Mouse (Mus musculus): ENCODE measurements around the gene Clk1. TPM values are rescaled to one million over a fixed set of nuclear protein-coding genes. Genes with fewer than 3 reads are reported as not detected.

Clk1 gene
- 174 and 180 TPM in 2 replicates for polyA plus RNA-seq (2015; fragmentation: Nextera tagmentation; extraction: Ambion mirVana)

DNA sequence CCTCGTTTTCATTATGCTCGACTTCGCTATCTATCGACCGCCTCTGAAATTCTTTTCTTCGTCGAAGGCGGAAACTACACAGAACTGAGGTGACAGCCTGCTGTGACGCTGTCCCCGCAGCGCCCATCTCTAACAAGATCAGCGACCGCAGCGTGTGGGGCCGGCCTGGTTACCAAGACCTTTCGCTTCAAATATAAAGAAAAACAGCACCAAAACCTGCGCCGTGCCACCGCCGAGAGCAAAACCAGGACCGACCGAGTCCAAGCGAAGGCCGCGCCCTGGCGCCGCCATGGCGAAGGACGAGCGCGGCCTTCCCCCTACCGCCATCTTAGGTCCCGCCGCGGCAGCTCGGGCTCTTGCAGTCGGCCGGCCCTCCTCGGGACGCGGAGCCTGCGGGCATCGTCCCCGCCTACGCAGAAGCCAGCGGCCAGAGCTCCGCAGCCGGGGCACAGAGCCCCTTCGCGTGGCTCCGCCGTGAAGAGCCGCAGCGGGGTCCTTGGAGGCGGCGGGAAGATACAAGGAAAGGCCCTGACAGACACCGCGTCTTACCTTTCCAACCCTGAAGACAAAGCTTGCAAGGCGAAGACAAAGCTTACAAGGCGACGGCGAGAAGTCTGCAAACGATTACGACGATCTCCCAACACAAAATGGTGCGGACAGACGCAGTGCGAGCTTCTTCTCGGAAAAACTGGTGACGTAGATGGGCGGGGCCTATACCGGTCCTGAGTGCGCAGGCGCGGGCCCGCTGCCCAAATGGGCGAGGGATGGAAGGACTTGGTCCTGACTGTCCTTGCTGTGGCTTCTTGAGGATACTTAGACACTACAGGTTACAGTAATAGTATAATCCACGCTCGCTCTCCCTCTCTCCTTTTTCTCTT, at the start of gene Clk1:
Gene Clk1, minus strand, starts transcription at position 696 of the 878 bp plus-strand sequence.
- H3K9ac ChIP-seq, result peak within 1 kb of the TSS; percentile 100
- H3K4me1 ChIP-seq (replicated peaks), result peaks cover 25% of the 10 kb centered on the region
- ATAC-seq (ENCODE audit: low FRiP score), result peak; percentile 96
- WGBS, result under 1% methylated on average over 79 of the region's 79 CpGs
- no peaks in the 10 kb centered on the region for H3K9me3 ChIP-seq
- H3K4me3 ChIP-seq, result peak within 1 kb of the TSS; percentile 100
- no peaks in the 10 kb centered on the region for H3K27me3 ChIP-seq
- peak within 1 kb of the TSS; percentile 100 for H3K27ac ChIP-seq
- H3K4me2 ChIP-seq, result peak within 1 kb of the TSS; percentile 78
- H3K36me3 ChIP-seq, result peaks cover 23% of the 10 kb centered on the region

DNA sequence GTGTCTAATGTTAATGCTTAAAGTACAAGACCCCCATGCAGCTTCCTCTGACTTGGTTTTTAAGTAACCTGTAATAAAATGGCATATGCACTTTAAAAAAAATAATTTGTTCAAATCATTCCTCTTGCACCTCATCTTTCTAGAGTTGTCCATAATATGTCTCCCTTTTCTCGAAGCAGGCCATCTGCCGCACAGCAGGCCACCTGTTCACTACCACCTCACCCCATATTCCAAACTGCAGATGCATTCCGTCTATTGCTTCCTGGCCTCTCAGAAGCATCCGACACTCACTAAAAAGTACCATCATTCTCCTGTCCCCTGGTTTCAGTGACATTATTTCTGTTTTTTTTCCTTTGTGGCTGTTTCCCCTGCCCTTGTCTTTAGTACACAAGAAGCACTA, 41.7 kb upstream of the Clk1 start:
- 92% methylated on average over 4 of the region's 4 CpGs for WGBS
- no peak overlapping the region for H3K9ac ChIP-seq
- no peak overlapping the region for H3K4me2 ChIP-seq
- H3K4me3 ChIP-seq, result no peak overlapping the region
- no peaks in the 10 kb centered on the region for H3K9me3 ChIP-seq
- no peaks in the 10 kb centered on the region for H3K4me1 ChIP-seq (replicated peaks)
- ATAC-seq (ENCODE audit: low FRiP score), result no peak
- no peaks in the 10 kb centered on the region for H3K27me3 ChIP-seq
- no peak overlapping the region for H3K27ac ChIP-seq
- peaks cover 90% of the 10 kb centered on the region for H3K36me3 ChIP-seq

DNA sequence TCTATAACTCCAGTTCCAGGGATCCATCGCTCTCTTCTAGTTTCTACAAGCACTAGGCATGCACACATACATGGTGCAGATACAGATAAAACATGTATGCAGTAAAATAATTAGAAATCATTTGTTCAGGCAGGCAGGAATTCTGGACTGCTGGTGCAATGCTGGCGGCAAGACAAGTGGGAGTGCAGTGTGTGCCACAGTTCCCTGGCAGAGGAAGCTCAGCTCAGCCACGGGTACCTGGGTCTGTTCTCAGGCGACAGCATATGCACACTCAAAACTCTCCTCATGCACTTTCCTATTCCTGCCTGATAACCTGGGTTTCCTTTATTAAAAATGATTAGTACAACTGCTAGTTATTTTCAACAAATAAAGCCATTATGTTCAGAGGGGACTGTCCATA, 41.2 kb upstream of the Clk1 start:
- no peak for ATAC-seq (ENCODE audit: low FRiP score)
- Histone ChIP-seq H3K27ac (no peak overlapping the region), H3K9ac (no peak overlapping the region), H3K27me3 (no peaks in the 10 kb centered on the region), H3K9me3 (no peaks in the 10 kb centered on the region), H3K4me1 (replicated peaks) (no peaks in the 10 kb centered on the region), H3K4me2 (no peak overlapping the region), H3K4me3 (no peak overlapping the region), H3K36me3 (peaks cover 90% of the 10 kb centered on the region)
- WGBS, result 91% methylated on average over 4 of the region's 4 CpGs

DNA sequence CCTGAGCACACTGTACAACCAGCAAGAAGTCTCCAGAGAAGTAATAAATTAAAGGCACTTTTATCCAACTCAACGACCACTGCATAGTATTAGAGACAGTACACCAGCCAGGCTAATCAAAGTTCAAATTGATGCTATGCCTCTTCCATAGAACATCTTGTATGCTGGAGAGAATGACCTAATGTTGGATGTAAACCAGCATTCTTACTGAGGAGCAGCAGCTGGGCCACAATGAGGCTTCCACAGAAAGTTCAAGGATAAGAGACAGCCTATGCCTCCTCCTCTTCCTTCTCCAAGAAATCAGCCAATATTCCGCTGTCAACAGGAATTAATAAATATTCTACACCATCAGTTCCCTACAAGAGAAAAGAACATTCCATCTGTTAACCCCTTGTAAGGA, 40.1 kb upstream of the Clk1 start:
- H3K4me3 ChIP-seq, result no peak overlapping the region
- no peaks in the 10 kb centered on the region for H3K9me3 ChIP-seq
- H3K4me1 ChIP-seq (replicated peaks), result no peaks in the 10 kb centered on the region
- H3K27ac ChIP-seq, result no peak overlapping the region
- H3K27me3 ChIP-seq, result no peaks in the 10 kb centered on the region
- no peak overlapping the region for H3K4me2 ChIP-seq
- 92% methylated on average over 2 of the region's 2 CpGs for WGBS
- no peak for ATAC-seq (ENCODE audit: low FRiP score)
- H3K9ac ChIP-seq, result no peak overlapping the region
- H3K36me3 ChIP-seq, result peaks cover 89% of the 10 kb centered on the region

DNA sequence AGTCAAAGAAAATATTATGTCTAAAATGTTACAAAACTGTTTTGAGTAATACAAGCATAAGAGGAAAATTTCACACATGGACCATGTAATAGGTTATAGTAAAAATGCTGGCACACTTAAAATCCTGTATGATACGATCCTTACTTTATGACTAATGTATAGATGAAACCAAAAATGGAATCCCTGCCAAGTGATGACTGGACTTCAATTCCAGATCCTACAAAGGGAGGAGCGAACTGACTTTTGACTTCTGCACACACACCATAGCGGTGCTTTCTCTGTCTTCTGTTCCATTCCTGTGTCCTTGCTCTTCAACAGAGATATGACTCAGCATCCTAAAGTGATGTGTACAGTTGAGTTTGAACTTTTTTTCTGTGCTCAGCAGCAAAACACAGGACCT, 36.7 kb upstream of the Clk1 start:
- no peak overlapping the region for H3K4me3 ChIP-seq
- H3K9me3 ChIP-seq, result no peaks in the 10 kb centered on the region
- no peak for ATAC-seq (ENCODE audit: low FRiP score)
- no peaks in the 10 kb centered on the region for H3K27me3 ChIP-seq
- H3K9ac ChIP-seq, result no peak overlapping the region
- no peaks in the 10 kb centered on the region for H3K4me1 ChIP-seq (replicated peaks)
- WGBS, result 96% methylated on average over 3 of the region's 3 CpGs
- H3K4me2 ChIP-seq, result no peak overlapping the region
- H3K36me3 ChIP-seq, result peaks cover 96% of the 10 kb centered on the region
- H3K27ac ChIP-seq, result no peak overlapping the region

DNA sequence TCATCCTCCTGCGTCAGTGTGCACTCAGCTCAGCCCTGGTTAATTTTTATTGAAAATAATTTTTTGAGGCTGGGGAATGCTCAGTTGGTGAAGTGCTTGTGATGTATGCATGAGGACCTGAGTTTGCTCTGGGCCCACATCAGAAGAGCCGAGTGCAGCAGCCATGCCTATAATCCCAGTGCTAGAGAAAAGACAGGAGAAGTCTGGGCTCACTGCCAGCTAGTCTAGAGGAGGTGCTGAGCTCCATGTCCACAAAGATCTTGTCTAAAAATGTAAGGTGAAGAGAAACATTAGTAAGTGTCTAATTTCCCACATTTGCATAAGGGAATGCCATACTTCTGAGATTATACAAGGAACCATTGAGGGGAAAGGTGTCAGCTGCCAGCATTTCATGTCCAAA, 35.0 kb upstream of the Clk1 start:
- Histone ChIP-seq H3K9ac (no peak overlapping the region), H3K9me3 (no peaks in the 10 kb centered on the region), H3K27ac (no peak overlapping the region), H3K36me3 (peaks cover 96% of the 10 kb centered on the region), H3K4me1 (replicated peaks) (no peaks in the 10 kb centered on the region), H3K27me3 (no peaks in the 10 kb centered on the region), H3K4me3 (no peak overlapping the region), H3K4me2 (no peak overlapping the region)
- WGBS, result 89% methylated on average over 2 of the region's 2 CpGs
- ATAC-seq (ENCODE audit: low FRiP score), result no peak

DNA sequence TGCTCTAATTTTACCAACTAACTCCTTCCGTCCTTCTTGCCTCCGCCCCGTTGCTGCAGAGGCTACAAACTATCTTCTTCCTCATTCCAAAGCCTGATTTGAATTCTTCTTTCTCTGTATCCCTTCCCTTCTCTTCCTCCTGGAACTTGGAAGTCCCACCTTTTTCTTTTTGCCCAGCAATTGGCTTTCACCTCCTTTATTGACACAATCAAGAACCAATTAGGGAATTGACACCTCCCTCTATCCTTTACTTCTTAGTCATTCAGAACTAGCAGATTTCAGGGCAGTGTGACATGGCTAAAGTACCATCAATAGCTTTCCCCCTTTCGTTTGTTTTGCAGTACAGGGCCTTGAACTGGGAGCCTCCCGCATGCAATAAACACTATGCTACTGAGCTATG, 34.3 kb upstream of the Clk1 start:
- Histone ChIP-seq H3K36me3 (peaks cover 96% of the 10 kb centered on the region), H3K9ac (no peak overlapping the region)
- 93% methylated on average over 5 of the region's 5 CpGs for WGBS

DNA sequence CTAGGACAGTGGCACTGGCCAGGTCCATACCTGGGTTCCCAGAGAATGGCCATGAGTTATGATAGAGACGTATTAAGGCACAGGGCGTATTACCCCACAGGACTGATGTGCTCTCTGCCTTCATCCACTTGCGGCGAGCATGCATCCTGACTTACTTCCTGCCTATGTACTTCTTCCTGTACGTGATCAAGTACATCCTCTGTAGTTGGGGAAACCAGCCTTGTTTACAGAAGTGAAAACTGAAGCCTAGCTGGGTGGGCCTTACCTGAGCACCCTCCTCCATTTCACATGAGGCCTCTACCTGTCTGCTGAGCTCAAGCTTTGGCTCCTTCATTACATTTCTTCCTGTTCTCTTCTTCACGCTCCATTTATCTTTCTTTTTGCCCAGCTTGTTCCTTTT, 30.4 kb upstream of the Clk1 start:
- Histone ChIP-seq H3K27me3 (no peaks in the 10 kb centered on the region), H3K4me2 (no peak overlapping the region), H3K4me1 (replicated peaks) (peaks cover 3% of the 10 kb centered on the region; the same call in 1 of the 2 replicates), H3K4me3 (no peak overlapping the region), H3K9ac (no peak overlapping the region), H3K36me3 (peaks cover 86% of the 10 kb centered on the region), H3K27ac (no peak overlapping the region), H3K9me3 (no peaks in the 10 kb centered on the region)
- WGBS, result 98% methylated on average over 6 of the region's 6 CpGs
- ATAC-seq (ENCODE audit: low FRiP score), result no peak

More for the DNA sequence above, 34.3 kb upstream of the Clk1 start:
- no peak overlapping the region for H3K4me3 ChIP-seq
- H3K4me1 ChIP-seq (replicated peaks), result no peaks in the 10 kb centered on the region
- H3K9me3 ChIP-seq, result no peaks in the 10 kb centered on the region
- ATAC-seq (ENCODE audit: low FRiP score), result no peak
- H3K27ac ChIP-seq, result no peak overlapping the region
- no peak overlapping the region for H3K4me2 ChIP-seq
- H3K27me3 ChIP-seq, result no peaks in the 10 kb centered on the region

DNA sequence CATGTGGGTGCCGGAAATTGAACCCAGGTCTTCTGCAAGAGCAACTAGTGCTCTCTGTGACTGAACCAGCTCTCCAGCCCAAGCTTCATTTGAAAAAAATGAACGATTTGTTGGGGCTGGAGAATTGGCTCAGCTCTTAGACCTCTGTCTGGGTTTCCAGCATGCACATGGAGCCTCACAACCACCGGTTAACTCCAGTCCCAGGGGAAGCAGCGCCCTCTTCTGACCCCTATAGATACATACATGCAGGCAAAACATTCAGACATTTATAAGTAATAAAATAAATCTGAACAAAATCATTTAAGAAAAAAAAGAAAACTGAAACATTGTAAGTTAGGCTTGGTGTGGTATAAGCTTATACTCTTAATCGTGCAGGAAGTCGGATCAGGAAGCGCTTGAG, 24.5 kb upstream of the Clk1 start:
- Histone ChIP-seq H3K9me3 (no peaks in the 10 kb centered on the region), H3K4me1 (replicated peaks) (peaks cover 38% of the 10 kb centered on the region)

DNA sequence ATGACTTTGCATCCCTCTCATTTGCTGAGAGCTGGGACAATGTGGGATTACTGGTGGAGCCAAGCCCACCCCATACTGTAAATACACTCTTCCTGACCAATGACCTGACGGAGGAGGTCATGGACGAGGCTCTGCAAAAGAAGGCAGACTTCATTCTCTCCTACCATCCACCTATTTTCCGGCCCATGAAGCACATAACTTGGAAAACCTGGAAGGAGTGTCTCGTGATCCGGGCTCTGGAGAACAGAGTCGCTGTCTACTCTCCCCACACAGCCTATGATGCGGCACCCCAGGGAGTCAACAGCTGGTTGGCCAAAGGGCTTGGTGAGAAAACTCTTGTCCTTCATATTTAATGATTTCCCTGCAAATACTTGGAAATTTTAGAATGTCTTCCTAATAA, 23.9 kb upstream of the Clk1 start:
- H3K9me3 ChIP-seq, result no peaks in the 10 kb centered on the region
- H3K4me1 ChIP-seq (replicated peaks), result peaks cover 38% of the 10 kb centered on the region
- no peak for ATAC-seq (ENCODE audit: low FRiP score)
- no peaks in the 10 kb centered on the region for H3K27me3 ChIP-seq
- H3K4me3 ChIP-seq, result no peak overlapping the region
- no peak overlapping the region for H3K4me2 ChIP-seq
- 94% methylated on average over 7 of the region's 7 CpGs for WGBS
- H3K9ac ChIP-seq, result no peak overlapping the region
- peaks cover 39% of the 10 kb centered on the region for H3K36me3 ChIP-seq
- no peak overlapping the region for H3K27ac ChIP-seq

More for the DNA sequence above, 24.5 kb upstream of the Clk1 start:
- Histone ChIP-seq H3K9ac (no peak overlapping the region), H3K27me3 (no peaks in the 10 kb centered on the region), H3K4me3 (no peak overlapping the region), H3K4me2 (no peak overlapping the region), H3K36me3 (peaks cover 45% of the 10 kb centered on the region), H3K27ac (no peak overlapping the region)
- 88% methylated on average over 7 of the region's 7 CpGs for WGBS
- no peak for ATAC-seq (ENCODE audit: low FRiP score)

DNA sequence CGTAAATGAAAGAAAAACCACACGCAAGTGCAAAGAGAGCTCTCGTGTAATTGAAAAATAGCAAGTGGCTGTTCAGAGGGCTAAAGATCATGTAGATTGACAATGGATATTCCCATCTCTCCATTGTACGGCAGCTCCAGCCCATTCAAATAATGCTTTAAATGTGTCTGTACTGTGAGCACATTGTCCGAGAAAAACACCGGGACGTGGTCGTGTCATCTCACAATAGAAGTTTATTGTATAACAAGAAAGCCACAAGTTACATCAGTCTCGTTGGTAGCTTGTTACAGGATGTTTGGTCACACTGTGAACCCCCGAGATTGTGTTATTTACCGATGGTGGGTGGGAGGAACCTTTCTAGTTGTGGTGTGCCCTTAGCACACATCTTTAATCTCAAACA, 22.0 kb upstream of the Clk1 start:
- Histone ChIP-seq H3K9ac (peak overlapping the region; percentile 88), H3K36me3 (peaks cover 36% of the 10 kb centered on the region), H3K27ac (peak overlapping the region; percentile 89), H3K9me3 (no peaks in the 10 kb centered on the region), H3K4me2 (peak overlapping the region; percentile 77), H3K4me1 (replicated peaks) (peaks cover 38% of the 10 kb centered on the region), H3K4me3 (peak overlapping the region; percentile 61), H3K27me3 (no peaks in the 10 kb centered on the region)
- ATAC-seq (ENCODE audit: low FRiP score), result no peak; the same call in 1 of the 2 replicates
- 8% methylated on average over 11 of the region's 11 CpGs for WGBS

DNA sequence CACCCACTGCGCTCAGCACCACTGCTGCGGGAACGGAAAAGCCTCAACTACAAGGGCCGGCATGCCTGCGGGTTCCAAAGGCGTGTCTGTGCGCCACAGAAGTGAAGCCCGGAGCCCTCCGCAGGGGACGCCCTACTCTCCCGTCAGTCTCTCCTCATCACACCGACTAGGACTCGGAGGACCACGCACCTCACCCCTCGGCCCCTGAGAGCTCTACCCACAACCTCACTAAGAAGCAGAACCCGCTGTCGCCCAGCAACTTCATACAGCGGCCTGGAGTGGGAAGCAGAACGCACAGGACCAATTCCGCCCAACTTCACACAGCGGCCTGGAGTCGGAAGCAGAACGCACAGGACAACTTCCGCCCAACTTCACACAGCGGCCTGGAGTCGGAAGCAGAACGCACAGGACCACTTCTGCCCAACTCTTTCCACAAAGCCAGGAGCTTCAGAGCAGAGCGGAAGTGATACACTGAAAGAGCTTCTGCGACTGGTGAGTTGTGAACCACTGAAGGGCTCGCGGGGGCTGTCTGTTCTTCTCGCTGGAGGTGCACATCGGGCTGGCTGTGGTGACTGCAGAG, 21.4 kb upstream of the Clk1 start, which contains the start of the genes Nif3l1 and Ppil3:
Gene Nif3l1, plus strand, starts transcription at position 9 of the 580 bp plus-strand sequence.
Gene Ppil3, minus strand, starts transcription at position 344 of the 580 bp plus-strand sequence.
- H3K4me3 ChIP-seq, result peak within 1 kb of the TSS; percentile 61
- WGBS, result under 1% methylated on average over 33 of the region's 33 CpGs
- H3K9me3 ChIP-seq, result no peaks in the 10 kb centered on the region
- H3K27me3 ChIP-seq, result no peaks in the 10 kb centered on the region
- peaks cover 36% of the 10 kb centered on the region for H3K36me3 ChIP-seq
- H3K9ac ChIP-seq, result peak within 1 kb of the TSS; percentile 88
- H3K4me2 ChIP-seq, result peak within 1 kb of the TSS; percentile 77
- H3K4me1 ChIP-seq (replicated peaks), result peaks cover 38% of the 10 kb centered on the region
- H3K27ac ChIP-seq, result peak within 1 kb of the TSS; percentile 89
- peak; percentile 98 for ATAC-seq (ENCODE audit: low FRiP score)
